Mouse (Mus musculus): ENCODE results near the gene Hdac9. TPM values are rescaled to one million over a fixed set of nuclear protein-coding genes. Genes with fewer than 3 reads are reported as not detected.

The Hdac9 gene
- polyA plus RNA-seq, 1 experiment from 2014 or later: 3.4 TPM

DNA sequence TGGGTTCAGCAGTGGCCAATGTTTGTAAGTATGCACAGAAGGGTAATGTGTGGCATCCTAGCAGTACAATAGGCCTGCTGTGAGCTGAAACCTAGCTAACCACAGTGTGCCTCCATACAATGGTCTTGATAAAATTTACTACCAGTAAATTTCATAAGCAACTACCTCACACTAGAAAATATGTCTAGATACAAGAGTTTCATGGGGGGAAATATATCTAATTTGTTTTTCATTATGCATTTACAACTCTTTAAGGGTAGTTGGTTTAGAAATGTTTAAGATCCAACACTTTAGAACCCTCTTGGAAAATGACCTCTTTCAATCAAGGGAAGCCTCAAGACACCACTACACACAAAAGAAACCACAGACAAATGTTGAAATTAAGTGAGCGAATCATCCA, 589.8 kb downstream of the Hdac9 start:
- H3K9me3 ChIP-seq (replicated peaks): no peaks in the 10 kb centered on the region
- H3K27ac ChIP-seq: no peak overlapping the region
- H3K27me3 ChIP-seq (ENCODE audit: low read depth, poor library complexity, severe bottlenecking): no peaks in the 10 kb centered on the region
- no peak overlapping the region for H3K4me3 ChIP-seq
- DNase-seq (ENCODE audit: low spot score): no peak
- 97% methylated on average over 1 of the region's 1 CpGs for WGBS
- H3K4me1 ChIP-seq: no peaks in the 10 kb centered on the region
- H3K36me3 ChIP-seq: no peaks in the 10 kb centered on the region

DNA sequence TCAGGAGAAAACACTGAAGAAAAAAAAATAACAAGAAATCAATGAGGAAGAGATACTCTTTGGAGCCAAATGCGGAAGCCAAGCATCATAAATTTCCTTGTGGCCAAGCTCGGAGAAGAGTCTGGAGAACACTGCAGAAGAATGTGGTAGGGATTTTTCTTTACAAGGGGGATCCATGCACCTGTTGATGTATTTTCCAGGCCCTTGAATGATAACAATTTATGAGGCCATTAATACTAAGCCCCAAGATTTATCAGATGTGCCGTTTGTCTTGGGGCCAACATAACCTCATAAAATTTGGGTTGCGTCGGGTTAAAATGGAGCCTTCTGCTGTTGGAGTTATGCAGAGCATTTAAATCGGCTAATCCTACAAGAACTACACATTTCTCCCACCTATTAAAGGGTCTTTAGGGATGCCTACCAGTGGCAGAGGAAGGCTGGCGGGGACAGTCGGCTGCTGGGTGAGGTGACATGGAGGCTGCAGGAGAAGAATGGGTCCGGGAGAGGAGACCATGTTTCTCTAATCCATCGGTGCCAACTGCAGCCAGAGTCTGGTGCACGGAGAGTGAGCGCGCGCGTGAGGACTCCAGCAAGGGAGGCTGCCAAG, 604.7 kb downstream of the Hdac9 start:
- WGBS: 79% methylated on average over 15 of the region's 15 CpGs
- no peak for DNase-seq (ENCODE audit: low spot score)

DNA sequence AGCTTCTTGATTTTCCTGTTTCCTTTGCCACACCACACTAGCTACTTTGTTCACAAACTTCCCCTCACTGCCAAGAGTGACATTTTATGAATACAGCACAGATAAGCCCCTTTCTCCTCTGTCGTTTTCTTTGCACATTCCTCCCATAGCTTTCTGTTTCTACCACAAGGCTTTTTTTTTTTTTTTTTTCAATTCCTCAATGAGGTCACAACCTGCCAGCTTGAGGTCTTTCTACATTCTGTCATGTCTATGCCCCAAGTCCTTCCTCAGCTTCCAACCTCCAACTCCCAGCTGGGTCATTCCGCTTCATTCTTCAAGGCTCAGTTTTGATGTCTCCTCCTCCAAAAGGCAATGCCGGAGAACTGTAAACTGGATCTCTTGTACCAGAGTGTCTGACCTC, 611.4 kb downstream of the Hdac9 start:
- Histone ChIP-seq H3K4me3 (no peak overlapping the region), H3K27me3 (ENCODE audit: low read depth, poor library complexity, severe bottlenecking) (no peaks in the 10 kb centered on the region), H3K27ac (no peak overlapping the region), H3K36me3 (no peaks in the 10 kb centered on the region), H3K4me1 (no peaks in the 10 kb centered on the region), H3K9me3 (replicated peaks) (no peaks in the 10 kb centered on the region)
- DNase-seq (ENCODE audit: low spot score): no peak
- WGBS: 51% methylated on average over 3 of the region's 3 CpGs

More for the DNA sequence above, 604.7 kb downstream of the Hdac9 start:
- Histone ChIP-seq H3K36me3 (no peaks in the 10 kb centered on the region), H3K4me1 (no peaks in the 10 kb centered on the region), H3K27me3 (ENCODE audit: low read depth, poor library complexity, severe bottlenecking) (no peaks in the 10 kb centered on the region), H3K4me3 (no peak overlapping the region), H3K9me3 (replicated peaks) (no peaks in the 10 kb centered on the region), H3K27ac (no peak overlapping the region)

DNA sequence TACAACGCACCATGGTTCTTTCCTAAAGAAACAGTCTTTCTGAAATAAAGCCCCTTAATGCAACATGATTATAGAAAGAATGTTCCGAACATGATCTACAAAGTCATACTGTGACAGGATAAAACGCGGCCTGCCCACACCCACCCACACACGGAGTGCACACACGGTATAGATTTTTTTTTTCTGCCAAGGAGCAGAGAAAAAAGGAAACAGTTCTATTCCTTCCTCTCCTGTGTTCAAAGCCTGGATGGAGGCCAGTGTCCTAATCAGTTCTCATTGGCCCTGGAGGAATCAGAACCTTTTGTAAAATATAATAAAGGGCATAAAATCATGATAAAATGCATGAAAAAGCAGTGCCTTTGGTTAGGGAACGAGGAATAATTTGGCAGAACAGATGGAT, 624.5 kb downstream of the Hdac9 start:
- no peak overlapping the region for H3K27ac ChIP-seq

DNA sequence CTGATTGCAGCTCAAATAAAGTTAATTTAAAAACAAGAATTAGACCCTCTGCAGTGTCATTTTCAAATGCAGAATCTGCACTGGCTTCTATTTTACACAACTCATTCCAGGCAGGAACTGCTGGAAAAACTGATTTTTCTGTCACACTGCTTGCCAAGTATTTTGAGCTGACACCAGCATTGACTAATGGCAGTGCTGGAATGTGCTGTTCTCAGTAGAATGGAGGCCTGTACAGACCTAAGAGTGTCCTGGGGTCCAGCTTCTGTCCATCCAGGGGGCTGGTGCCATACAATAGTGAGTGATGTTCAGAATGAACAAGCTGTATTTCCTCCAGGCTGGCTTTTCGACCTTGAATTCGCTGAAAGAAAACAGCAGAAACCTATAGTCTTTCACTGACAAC, 629.7 kb downstream of the Hdac9 start:
- Histone ChIP-seq H3K4me1 (peaks cover 2% of the 10 kb centered on the region; the same call in 1 of the 2 replicates), H3K9me3 (replicated peaks) (no peaks in the 10 kb centered on the region), H3K27me3 (ENCODE audit: low read depth, poor library complexity, severe bottlenecking) (no peaks in the 10 kb centered on the region), H3K27ac (no peak overlapping the region), H3K36me3 (no peaks in the 10 kb centered on the region), H3K4me3 (no peak overlapping the region)
- 71% methylated on average over 2 of the region's 2 CpGs for WGBS
- no peak for DNase-seq (ENCODE audit: low spot score)

More for the DNA sequence above, 624.5 kb downstream of the Hdac9 start:
- Histone ChIP-seq H3K4me1 (peaks cover under 1% of the 10 kb centered on the region; the same call in 1 of the 2 replicates), H3K36me3 (no peaks in the 10 kb centered on the region), H3K27me3 (ENCODE audit: low read depth, poor library complexity, severe bottlenecking) (no peaks in the 10 kb centered on the region), H3K9me3 (replicated peaks) (no peaks in the 10 kb centered on the region), H3K4me3 (no peak overlapping the region)
- 86% methylated on average over 7 of the region's 7 CpGs for WGBS
- DNase-seq (ENCODE audit: low spot score): no peak

- H3K4me3 ChIP-seq: no peak overlapping the region
- H3K9me3 ChIP-seq (replicated peaks): no peaks in the 10 kb centered on the region
- no peaks in the 10 kb centered on the region for H3K36me3 ChIP-seq
- no peaks in the 10 kb centered on the region for H3K27me3 ChIP-seq (ENCODE audit: low read depth, poor library complexity, severe bottlenecking)
- peaks cover 2% of the 10 kb centered on the region; the same call in 1 of the 2 replicates for H3K4me1 ChIP-seq
- DNase-seq (ENCODE audit: low spot score): no peak
- H3K27ac ChIP-seq: no peak overlapping the region
Measured at GRCm38 (mm10) chr12:34284888-34285287, 632.0 kb downstream of the Hdac9 start.

- Histone ChIP-seq H3K27ac (no peak overlapping the region), H3K4me1 (peaks cover 4% of the 10 kb centered on the region; the same call in 1 of the 2 replicates), H3K36me3 (no peaks in the 10 kb centered on the region), H3K27me3 (ENCODE audit: low read depth, poor library complexity, severe bottlenecking) (no peaks in the 10 kb centered on the region), H3K9me3 (replicated peaks) (no peaks in the 10 kb centered on the region), H3K4me3 (no peak overlapping the region)
- DNase-seq (ENCODE audit: low spot score): no peak
- WGBS: 93% methylated on average over 3 of the region's 3 CpGs
Measured at GRCm38 (mm10) chr12:34284396-34284795, 632.5 kb downstream of the Hdac9 start.

- H3K4me1 ChIP-seq: peaks cover 12% of the 10 kb centered on the region
- WGBS: 77% methylated on average over 12 of the region's 12 CpGs
- H3K27ac ChIP-seq: peak overlapping the region; percentile 32
- DNase-seq (ENCODE audit: low spot score): no peak
- no peak overlapping the region for H3K4me3 ChIP-seq
- H3K27me3 ChIP-seq (ENCODE audit: low read depth, poor library complexity, severe bottlenecking): no peaks in the 10 kb centered on the region
- H3K9me3 ChIP-seq (replicated peaks): no peaks in the 10 kb centered on the region
- no peaks in the 10 kb centered on the region for H3K36me3 ChIP-seq
Measured at GRCm38 (mm10) chr12:34278822-34279221, 638.1 kb downstream of the Hdac9 start.

DNA sequence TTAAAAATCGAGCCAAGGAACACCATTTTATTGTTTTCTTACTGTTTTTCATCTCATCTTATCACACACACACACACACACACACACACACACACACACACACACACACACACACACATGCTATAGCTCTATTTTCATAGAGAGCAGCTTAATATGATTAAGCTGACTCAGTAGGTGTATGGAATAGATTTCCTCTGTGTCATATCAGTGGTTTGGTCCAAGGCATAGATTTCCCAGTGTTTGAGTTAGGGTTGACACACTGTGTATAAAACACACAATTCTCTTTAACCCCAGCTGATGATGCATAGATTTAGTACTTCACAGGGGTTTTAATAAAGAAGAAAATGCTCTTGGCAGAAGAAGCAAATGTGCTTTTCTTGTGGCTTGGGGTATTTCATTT, 643.1 kb downstream of the Hdac9 start:
- H3K4me3 ChIP-seq: no peak overlapping the region
- no peak for DNase-seq (ENCODE audit: low spot score)
- H3K36me3 ChIP-seq: no peaks in the 10 kb centered on the region
- H3K27ac ChIP-seq: no peak overlapping the region
- WGBS: 92% methylated on average over 1 of the region's 1 CpGs
- no peaks in the 10 kb centered on the region for H3K27me3 ChIP-seq (ENCODE audit: low read depth, poor library complexity, severe bottlenecking)
- no peaks in the 10 kb centered on the region for H3K9me3 ChIP-seq (replicated peaks)
- H3K4me1 ChIP-seq: peaks cover 28% of the 10 kb centered on the region

GRCm38 (mm10) chr12:34270096-34270495, 646.8 kb downstream of the Hdac9 start:
- Histone ChIP-seq H3K36me3 (no peaks in the 10 kb centered on the region), H3K27me3 (ENCODE audit: low read depth, poor library complexity, severe bottlenecking) (no peaks in the 10 kb centered on the region), H3K27ac (peak overlapping the region; percentile 82), H3K4me3 (peak overlapping the region; percentile 20; the same call in 1 of the 2 replicates), H3K9me3 (replicated peaks) (no peaks in the 10 kb centered on the region), H3K4me1 (peaks cover 31% of the 10 kb centered on the region)
- 35% methylated on average over 6 of the region's 6 CpGs for WGBS
- peak; percentile 38 for DNase-seq (ENCODE audit: low spot score)

DNA sequence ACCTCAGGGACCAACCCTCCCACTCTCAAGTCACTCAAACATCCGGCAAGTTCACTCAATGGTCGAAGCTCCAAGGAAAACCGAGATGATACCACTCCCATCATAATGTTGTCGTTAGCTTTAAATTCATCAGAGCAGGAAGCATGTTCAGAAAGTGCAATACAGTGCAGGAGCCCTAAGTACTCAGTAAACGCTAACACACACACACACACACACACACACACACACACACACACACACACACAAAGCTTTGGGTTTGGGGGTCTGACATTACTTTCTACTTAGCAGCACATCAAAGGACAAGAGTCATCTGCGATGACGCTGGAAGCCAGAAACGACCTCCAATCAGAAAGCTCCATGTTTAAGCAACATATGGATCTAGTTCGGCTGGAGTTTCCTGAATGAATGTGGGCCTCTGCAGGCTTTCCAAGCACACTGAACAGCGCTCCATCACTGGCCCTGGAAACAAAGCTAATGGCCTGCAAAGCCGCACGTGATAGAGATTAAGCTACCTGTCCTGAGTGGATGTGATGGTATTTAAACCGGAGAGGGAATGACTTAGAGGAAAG, 647.3 kb downstream of the Hdac9 start:
- DNase-seq (ENCODE audit: low spot score): peak; percentile 69
- WGBS: 30% methylated on average over 13 of the region's 13 CpGs
- no peaks in the 10 kb centered on the region for H3K9me3 ChIP-seq (replicated peaks)

DNA sequence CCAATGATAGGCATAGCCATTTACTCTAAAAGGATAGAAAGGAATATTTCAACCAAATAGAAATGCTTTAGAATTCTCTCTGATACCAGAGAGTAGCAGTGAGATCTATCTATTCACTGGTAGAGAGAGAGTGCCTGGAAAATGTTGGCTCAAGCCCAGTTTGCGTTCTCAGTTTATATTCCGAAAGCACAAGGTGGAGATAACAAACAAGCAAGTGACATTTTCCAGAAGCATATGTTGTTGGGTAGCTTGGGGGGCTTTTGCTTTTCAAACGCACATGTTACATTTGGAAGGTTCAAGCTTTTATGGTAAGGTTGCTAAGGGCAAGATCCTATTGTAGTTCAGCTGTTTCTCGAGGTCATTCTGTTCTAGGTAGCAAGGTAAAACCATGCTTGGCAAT, 657.2 kb downstream of the Hdac9 start:
- DNase-seq (ENCODE audit: low spot score): no peak
- Histone ChIP-seq H3K4me1 (peaks cover 13% of the 10 kb centered on the region; the same call in 1 of the 2 replicates), H3K36me3 (no peaks in the 10 kb centered on the region), H3K4me3 (no peak overlapping the region), H3K27ac (no peak overlapping the region), H3K27me3 (ENCODE audit: low read depth, poor library complexity, severe bottlenecking) (no peaks in the 10 kb centered on the region), H3K9me3 (replicated peaks) (no peaks in the 10 kb centered on the region)
- 78% methylated on average over 4 of the region's 4 CpGs for whole genome bisulfite sequencing

More for the DNA sequence above, 647.3 kb downstream of the Hdac9 start:
- Histone ChIP-seq H3K36me3 (no peaks in the 10 kb centered on the region), H3K4me3 (peak overlapping the region; percentile 20; the same call in 1 of the 2 replicates), H3K27ac (peak overlapping the region; percentile 82), H3K27me3 (ENCODE audit: low read depth, poor library complexity, severe bottlenecking) (no peaks in the 10 kb centered on the region), H3K4me1 (peaks cover 31% of the 10 kb centered on the region)

- Histone ChIP-seq H3K4me3 (no peak overlapping the region), H3K9me3 (replicated peaks) (no peaks in the 10 kb centered on the region), H3K36me3 (no peaks in the 10 kb centered on the region), H3K27me3 (ENCODE audit: low read depth, poor library complexity, severe bottlenecking) (no peaks in the 10 kb centered on the region), H3K4me1 (peaks cover 14% of the 10 kb centered on the region), H3K27ac (no peak overlapping the region)
- 85% methylated on average over 1 of the region's 1 CpGs for WGBS
- no peak for DNase-seq (ENCODE audit: low spot score)
Measured at GRCm38 (mm10) chr12:34249160-34249559, 667.7 kb downstream of the Hdac9 start.

All from limb, embryonic 10.5 days (tissue).